Mouse (Mus musculus) E14TG2a.4 (cell line): Measurements from ENCODE around the gene Zfp2.

Experiments
- CTCF ChIP-seq: conservative IDR thresholded peaks from 2 replicates; pipeline ENCODE4 v1.5.1; 2014; ENCODE audit warnings: low read length
- NANOG ChIP-seq: IDR thresholded peaks from 2 replicates; pipeline ENCODE4 v1.6.1; 2014; ENCODE audit warnings: borderline replicate concordance, low read length, mixed read lengths
- POU5F1 ChIP-seq: IDR thresholded peaks from 2 replicates; pipeline ENCODE4 v1.6.1; 2014; ENCODE audit warnings: low read length, borderline replicate concordance

DNA sequence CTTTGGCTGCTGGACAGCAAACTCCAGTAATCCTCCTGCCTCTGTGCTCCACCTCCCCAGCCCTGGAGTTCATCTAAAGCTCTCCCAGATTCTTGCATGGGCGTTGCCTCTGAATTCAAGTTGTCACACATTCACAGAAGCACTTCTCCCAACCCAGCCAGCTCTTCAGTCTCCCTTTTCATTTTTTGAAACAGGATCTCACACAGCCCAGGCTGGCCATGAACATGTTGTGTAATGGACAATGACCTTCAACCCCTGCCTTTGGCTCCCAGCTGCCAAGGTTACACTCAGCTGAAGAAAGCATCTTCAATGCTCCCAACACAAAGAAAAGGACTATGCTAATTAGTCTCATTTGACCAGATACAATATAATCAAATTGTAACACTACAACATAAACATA lies 2.7 kb downstream of the Zfp2 start:
- TF ChIP-seq CTCF = no peak
- no peak for TF ChIP-seq NANOG
- TF ChIP-seq POU5F1 = no peak
